Mouse (Mus musculus): Measurements from ENCODE around the gene Ccr10.

- TF ChIP-seq CTCF (IDR thresholded peaks at IDR 0.05; ENCODE audit: low read depth) (no peak), EP300 (IDR thresholded peaks at IDR 0.05; ENCODE audit: low read depth) (no peak)
Observed at GRCm38 (mm10) chr11:101195571-101195970, 20.3 kb upstream of the Ccr10 start.

Data from liver, embryonic 14.5 days (tissue).